Mouse (Mus musculus) midbrain, embryonic 14.5 days (tissue): ENCODE measurements around the gene Alms1. TPM values are rescaled to one million over a fixed set of nuclear protein-coding genes. Genes with fewer than 3 reads are reported as not detected.

Source experiments
- ATAC-seq: fragments of 200-750 bp; cut with Nextera tagmentation; 2 replicates; pipeline ENCODE4 v1.8.0; 2017; ENCODE audit warnings: moderate number of reproducible peaks, moderate library complexity; ENCODE audit not compliant: low FRiP score, low TSS enrichment
- DNase-seq: peaks from one replicate; pipeline ENCODE4 v3.0.0-alpha.2; 2015
- H3K27ac ChIP-seq: fragments of 300-500 bp; sonication (generic); replicated peaks from 2 replicates; pipeline ENCODE4 v1.5.1; 2014; ENCODE audit warnings: mild to moderate bottlenecking, low read depth, low read length, moderate library complexity
- H3K27me3 ChIP-seq: fragments of 300-500 bp; sonication (generic); 2 replicates; pipeline ENCODE4 v1.6.1; 2014; ENCODE audit warnings: low read length, control low read depth, mixed read lengths; ENCODE audit not compliant: control insufficient read depth, insufficient read depth
- H3K36me3 ChIP-seq: fragments of 300-500 bp; sonication (generic); 2 replicates; pipeline ENCODE4 v1.6.1; 2014; ENCODE audit warnings: low read length, control low read depth; ENCODE audit not compliant: control insufficient read depth, insufficient read depth
- H3K4me1 ChIP-seq: fragments of 300-500 bp; sonication (generic); 2 replicates; pipeline ENCODE4 v1.6.1; 2014; ENCODE audit warnings: mild to moderate bottlenecking, antibody characterized with exemption, low read length, control low read depth; ENCODE audit not compliant: control insufficient read depth, insufficient read depth
- H3K4me2 ChIP-seq: fragments of 300-500 bp; sonication (generic); 2 replicates; pipeline ENCODE4 v1.6.1; 2014; ENCODE audit warnings: mild to moderate bottlenecking, low read length, moderate library complexity
- H3K4me3 ChIP-seq: fragments of 300-500 bp; sonication (generic); replicated peaks from 2 replicates; pipeline ENCODE4 v1.5.1; 2014; ENCODE audit warnings: low read depth, low read length
- H3K9ac ChIP-seq: fragments of 300-500 bp; sonication (generic); replicated peaks from 2 replicates; pipeline ENCODE4 v1.6.1; 2014; ENCODE audit warnings: mild to moderate bottlenecking, low read length, moderate library complexity
- H3K9me3 ChIP-seq: fragments of 300-500 bp; sonication (generic); 2 replicates; pipeline ENCODE4 v1.6.1; 2016; ENCODE audit warnings: low read length, control low read depth, mixed read lengths; ENCODE audit not compliant: control insufficient read depth
- WGBS: fragments of 180-500 bp; shearing (Covaris S2); extraction: QIAGEN DNeasy Blood & Tissue Kit; methylation state at CpG from one replicate; pipeline ENCODE4 v1.1.7; 2014; 5-methylcytosine and 5-hydroxymethylcytosine counted together
- polyA plus RNA-seq: library from polyadenylated mRNA; unstranded; fragments of >200 nt; fragmentation: Nextera tagmentation; extraction: Ambion mirVana; gene quantifications from 2 replicates; pipeline ENCODE4 v1.2.1, GENCODE M21; 2014

Alms1 gene
- polyA plus RNA-seq, 1 experiment from 2014 or later, result 6.7 TPM

GRCm38 (mm10) chr6:85586805-85587367 lies 445 bp upstream of the Alms1 start:
- Histone ChIP-seq H3K27ac (0 out of 2 replicates have a peak overlapping the region, but pooled peaks have one; percentile 88), H3K27me3 (no peaks in the 10 kb centered on the region), H3K9me3 (no peaks in the 10 kb centered on the region), H3K9ac (no peak overlapping the region; the same call in 1 of the 2 replicates), H3K36me3 (no peaks in the 10 kb centered on the region), H3K4me3 (peak overlapping the region; percentile 76), H3K4me2 (peak overlapping the region; percentile 71), H3K4me1 (peaks cover 19% of the 10 kb centered on the region)
- DNase-seq (peak; percentile 17), ATAC-seq (no peak)
- WGBS, result 28% methylated on average over 9 of the region's 9 CpGs

GRCm38 (mm10) chr6:85588164-85588563 lies 833 bp downstream of the Alms1 start:
- peak overlapping the region; percentile 76 for H3K4me3 ChIP-seq
- H3K4me2 ChIP-seq, result peak overlapping the region; percentile 71
- peak overlapping the region; percentile 76 for H3K9ac ChIP-seq
- WGBS, result 1% methylated on average over 10 of the region's 10 CpGs
- DNase-seq, result no peak
- peak overlapping the region; percentile 88 for H3K27ac ChIP-seq
- H3K27me3 ChIP-seq, result no peaks in the 10 kb centered on the region
- no peaks in the 10 kb centered on the region for H3K36me3 ChIP-seq
- H3K9me3 ChIP-seq, result no peaks in the 10 kb centered on the region
- H3K4me1 ChIP-seq, result peaks cover 19% of the 10 kb centered on the region
- peak; percentile 18; the same call in 1 of the 2 replicates for ATAC-seq

GRCm38 (mm10) chr6:85588568-85588967 lies 1.2 kb downstream of the Alms1 start:
- ATAC-seq (no peak), DNase-seq (no peak)
- peak overlapping the region; percentile 71 for H3K4me2 ChIP-seq

GRCm38 (mm10) chr6:85590116-85590515 lies 2.8 kb downstream of the Alms1 start:
- DNase-seq (no peak), ATAC-seq (no peak)
- Histone ChIP-seq H3K27ac (no peak overlapping the region), H3K4me3 (no peak overlapping the region), H3K9me3 (no peaks in the 10 kb centered on the region), H3K27me3 (no peaks in the 10 kb centered on the region), H3K9ac (no peak overlapping the region), H3K4me1 (peaks cover 19% of the 10 kb centered on the region), H3K36me3 (no peaks in the 10 kb centered on the region), H3K4me2 (peak overlapping the region; percentile 71)
- WGBS, result 85% methylated on average over 2 of the region's 2 CpGs

More at GRCm38 (mm10) chr6:85588568-85588967, 1.2 kb downstream of the Alms1 start:
- no peaks in the 10 kb centered on the region for H3K36me3 ChIP-seq
- peak overlapping the region; percentile 76; the same call in 1 of the 2 replicates for H3K9ac ChIP-seq
- H3K27me3 ChIP-seq, result no peaks in the 10 kb centered on the region
- peaks cover 19% of the 10 kb centered on the region for H3K4me1 ChIP-seq
- no peak overlapping the region for H3K27ac ChIP-seq
- peak overlapping the region; percentile 76 for H3K4me3 ChIP-seq
- no peaks in the 10 kb centered on the region for H3K9me3 ChIP-seq
- WGBS, result 5% methylated on average over 4 of the region's 4 CpGs

GRCm38 (mm10) chr6:85599310-85599709 lies 12.0 kb downstream of the Alms1 start:
- ATAC-seq (no peak), DNase-seq (no peak)
- 75% methylated on average over 1 of the region's 1 CpGs for WGBS

GRCm38 (mm10) chr6:85610511-85610910 lies 23.2 kb downstream of the Alms1 start:
- H3K4me2 ChIP-seq, result no peak overlapping the region
- H3K9ac ChIP-seq, result no peak overlapping the region
- H3K4me3 ChIP-seq, result no peak overlapping the region
- WGBS, result 90% methylated on average over 1 of the region's 1 CpGs
- no peaks in the 10 kb centered on the region for H3K9me3 ChIP-seq
- no peak for DNase-seq
- no peak overlapping the region for H3K27ac ChIP-seq
- no peaks in the 10 kb centered on the region for H3K4me1 ChIP-seq
- H3K36me3 ChIP-seq, result peaks cover 50% of the 10 kb centered on the region
- no peaks in the 10 kb centered on the region for H3K27me3 ChIP-seq
- no peak for ATAC-seq

More at GRCm38 (mm10) chr6:85599310-85599709, 12.0 kb downstream of the Alms1 start:
- H3K4me2 ChIP-seq, result no peak overlapping the region
- H3K9me3 ChIP-seq, result no peaks in the 10 kb centered on the region
- no peak overlapping the region for H3K27ac ChIP-seq
- no peak overlapping the region for H3K9ac ChIP-seq
- no peaks in the 10 kb centered on the region for H3K4me1 ChIP-seq
- peaks cover 2% of the 10 kb centered on the region; the same call in 1 of the 2 replicates for H3K36me3 ChIP-seq
- no peak overlapping the region for H3K4me3 ChIP-seq
- H3K27me3 ChIP-seq, result no peaks in the 10 kb centered on the region

GRCm38 (mm10) chr6:85620826-85621225 lies 33.5 kb downstream of the Alms1 start:
- no peak for DNase-seq
- Histone ChIP-seq H3K4me3 (no peak overlapping the region), H3K27me3 (no peaks in the 10 kb centered on the region), H3K9ac (no peak overlapping the region), H3K4me1 (no peaks in the 10 kb centered on the region), H3K27ac (no peak overlapping the region), H3K9me3 (no peaks in the 10 kb centered on the region), H3K4me2 (no peak overlapping the region), H3K36me3 (peaks cover 75% of the 10 kb centered on the region)
- ATAC-seq, result no peak
- 95% methylated on average over 4 of the region's 4 CpGs for WGBS

- DNase-seq, result no peak
- Histone ChIP-seq H3K36me3 (peaks cover 74% of the 10 kb centered on the region), H3K4me2 (no peak overlapping the region), H3K4me3 (no peak overlapping the region), H3K9me3 (no peaks in the 10 kb centered on the region), H3K27ac (no peak overlapping the region), H3K9ac (no peak overlapping the region), H3K4me1 (no peaks in the 10 kb centered on the region), H3K27me3 (no peaks in the 10 kb centered on the region)
- no peak for ATAC-seq
- 97% methylated on average over 5 of the region's 5 CpGs for WGBS
Observed at GRCm38 (mm10) chr6:85621600-85621999, 34.3 kb downstream of the Alms1 start.

GRCm38 (mm10) chr6:85624511-85624910 lies 37.2 kb downstream of the Alms1 start:
- Histone ChIP-seq H3K4me1 (no peaks in the 10 kb centered on the region), H3K27me3 (no peaks in the 10 kb centered on the region), H3K4me2 (no peak overlapping the region), H3K9ac (no peak overlapping the region), H3K36me3 (peaks cover 77% of the 10 kb centered on the region), H3K9me3 (no peaks in the 10 kb centered on the region), H3K27ac (no peak overlapping the region), H3K4me3 (no peak overlapping the region)
- ATAC-seq (no peak), DNase-seq (no peak)
- WGBS, result 96% methylated on average over 4 of the region's 4 CpGs
